Mouse (Mus musculus) intestine, embryonic 14.5 days (tissue): ENCODE data around the gene Eed. TPM values are rescaled to one million over a fixed set of nuclear protein-coding genes. Genes with fewer than 3 reads are reported as not detected.

Experiments
- ATAC-seq: fragments of 200-750 bp; cut with Nextera tagmentation; replicated peaks from 2 replicates; pipeline ENCODE4 v1.8.0; 2017; ENCODE audit warnings: low read depth, moderate number of reproducible peaks, moderate TSS enrichment, moderate library complexity; ENCODE audit not compliant: low FRiP score, low TSS enrichment
- DNase-seq: peaks from one replicate; pipeline ENCODE4 v3.0.0-alpha.2; 2018; ENCODE audit warnings: low spot score
- H3K27ac ChIP-seq: fragments of 300-500 bp; sonication (generic); 2 replicates; pipeline ENCODE4 v1.5.1; 2014; ENCODE audit warnings: low read depth, mild to moderate bottlenecking, control low read depth
- H3K27me3 ChIP-seq: fragments of 300-500 bp; sonication (generic); replicated peaks from 2 replicates; pipeline ENCODE4 v1.6.1; 2014; ENCODE audit warnings: low read length, control low read depth; ENCODE audit not compliant: control insufficient read depth, insufficient read depth
- H3K36me3 ChIP-seq: fragments of 300-500 bp; sonication (generic); 2 replicates; pipeline ENCODE4 v1.6.1; 2014; ENCODE audit warnings: low read length, control low read depth; ENCODE audit not compliant: control insufficient read depth, insufficient read depth
- H3K4me1 ChIP-seq: fragments of 300-500 bp; sonication (generic); replicated peaks from 2 replicates; pipeline ENCODE4 v1.6.1; 2014; ENCODE audit warnings: low read length, control low read depth, mixed read lengths; ENCODE audit not compliant: control insufficient read depth, insufficient read depth
- H3K4me2 ChIP-seq: fragments of 300-500 bp; sonication (generic); 2 replicates; pipeline ENCODE4 v1.6.1; 2014; ENCODE audit warnings: low read length
- H3K4me3 ChIP-seq: fragments of 300-500 bp; sonication (generic); 2 replicates; pipeline ENCODE4 v1.5.1; 2014; ENCODE audit warnings: low read depth, low read length, control low read depth, mixed read lengths
- H3K9ac ChIP-seq: fragments of 300-500 bp; sonication (generic); 2 replicates; pipeline ENCODE4 v1.6.1; 2014; ENCODE audit warnings: mild to moderate bottlenecking, low read length
- H3K9me3 ChIP-seq: fragments of 300-500 bp; sonication (generic); 2 replicates; pipeline ENCODE4 v1.6.1; 2016; ENCODE audit warnings: low read length, control low read depth; ENCODE audit not compliant: control insufficient read depth
- WGBS: fragments of 180-500 bp; shearing (Covaris S2); extraction: QIAGEN DNeasy Blood & Tissue Kit; methylation state at CpG from one replicate; pipeline ENCODE4 v1.1.7; 2014; 5-methylcytosine and 5-hydroxymethylcytosine counted together
- polyA plus RNA-seq: library from polyadenylated mRNA; unstranded; fragments of >200 nt; fragmentation: Nextera tagmentation; extraction: Ambion mirVana; gene quantifications from 2 replicates; pipeline ENCODE4 v1.2.1, GENCODE M21; 2014

Gene Eed
- polyA plus RNA-seq, 1 experiment from 2014 or later, result 71.0 TPM

DNA sequence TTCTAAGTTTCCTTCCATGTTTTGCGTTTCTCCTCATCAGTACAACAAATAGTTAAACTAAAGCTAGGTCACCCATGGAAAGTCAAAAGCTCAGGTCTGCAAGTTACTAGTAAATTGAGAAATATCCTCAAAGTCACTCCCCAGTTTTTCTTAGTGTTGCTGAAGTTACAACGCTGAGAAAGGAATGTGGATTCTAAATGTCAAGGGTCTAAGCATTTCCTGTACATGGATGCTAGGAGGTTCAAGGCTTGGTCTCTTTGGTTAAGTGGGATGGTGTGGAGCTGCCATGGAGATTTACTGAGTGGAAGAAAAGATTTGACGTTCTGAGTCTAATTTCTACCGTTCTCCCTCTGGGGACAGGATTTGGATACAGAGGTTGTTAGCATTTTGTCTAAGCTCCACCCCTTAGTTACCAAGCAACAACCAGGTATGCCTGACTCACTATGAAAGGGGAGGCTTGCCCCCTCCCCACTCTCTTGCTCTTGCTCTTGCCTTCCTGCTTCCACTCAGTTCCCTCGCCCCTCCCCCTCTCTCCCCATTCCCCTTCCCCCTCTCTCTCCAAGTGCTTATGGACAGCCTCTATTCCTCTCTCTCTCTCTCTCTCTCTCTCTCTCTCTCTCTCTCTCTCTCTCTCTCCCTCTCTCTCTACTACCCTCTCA, 36.3 kb upstream of the Eed start:
- Histone ChIP-seq H3K4me3 (no peak overlapping the region), H3K4me2 (no peak overlapping the region), H3K9me3 (no peaks in the 10 kb centered on the region), H3K36me3 (no peaks in the 10 kb centered on the region), H3K27me3 (no peaks in the 10 kb centered on the region), H3K27ac (no peak overlapping the region), H3K4me1 (peaks cover 4% of the 10 kb centered on the region; the same call in 1 of the 2 replicates), H3K9ac (no peak overlapping the region)
- ATAC-seq (no peak), DNase-seq (no peak)
- WGBS, result 27% methylated on average over 5 of the region's 5 CpGs

DNA sequence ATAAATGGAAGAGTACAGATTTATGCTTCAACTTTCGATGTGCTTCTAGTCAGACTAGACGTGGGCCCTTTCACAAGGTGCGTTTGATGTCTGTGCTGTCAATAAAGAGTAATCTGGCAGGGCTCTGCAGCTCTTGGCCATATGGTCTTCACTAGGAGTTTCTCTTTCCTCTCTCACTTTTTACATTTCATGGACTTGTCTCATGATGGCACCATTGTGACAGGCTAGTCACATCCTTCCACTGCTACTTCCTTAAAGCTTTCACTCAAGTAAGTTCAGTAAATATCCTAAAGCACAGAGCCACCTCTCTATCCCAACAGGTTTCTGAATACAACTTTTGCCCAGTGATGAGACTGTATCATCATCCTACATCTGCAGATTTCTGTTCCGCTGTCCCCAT, 35.7 kb upstream of the Eed start:
- Histone ChIP-seq H3K27me3 (no peaks in the 10 kb centered on the region), H3K4me1 (peaks cover 4% of the 10 kb centered on the region; the same call in 1 of the 2 replicates), H3K4me2 (no peak overlapping the region), H3K27ac (no peak overlapping the region), H3K36me3 (no peaks in the 10 kb centered on the region), H3K9ac (no peak overlapping the region), H3K4me3 (no peak overlapping the region), H3K9me3 (no peaks in the 10 kb centered on the region)
- DNase-seq, result no peak
- ATAC-seq, result no peak
- WGBS, result 73% methylated on average over 4 of the region's 4 CpGs

DNA sequence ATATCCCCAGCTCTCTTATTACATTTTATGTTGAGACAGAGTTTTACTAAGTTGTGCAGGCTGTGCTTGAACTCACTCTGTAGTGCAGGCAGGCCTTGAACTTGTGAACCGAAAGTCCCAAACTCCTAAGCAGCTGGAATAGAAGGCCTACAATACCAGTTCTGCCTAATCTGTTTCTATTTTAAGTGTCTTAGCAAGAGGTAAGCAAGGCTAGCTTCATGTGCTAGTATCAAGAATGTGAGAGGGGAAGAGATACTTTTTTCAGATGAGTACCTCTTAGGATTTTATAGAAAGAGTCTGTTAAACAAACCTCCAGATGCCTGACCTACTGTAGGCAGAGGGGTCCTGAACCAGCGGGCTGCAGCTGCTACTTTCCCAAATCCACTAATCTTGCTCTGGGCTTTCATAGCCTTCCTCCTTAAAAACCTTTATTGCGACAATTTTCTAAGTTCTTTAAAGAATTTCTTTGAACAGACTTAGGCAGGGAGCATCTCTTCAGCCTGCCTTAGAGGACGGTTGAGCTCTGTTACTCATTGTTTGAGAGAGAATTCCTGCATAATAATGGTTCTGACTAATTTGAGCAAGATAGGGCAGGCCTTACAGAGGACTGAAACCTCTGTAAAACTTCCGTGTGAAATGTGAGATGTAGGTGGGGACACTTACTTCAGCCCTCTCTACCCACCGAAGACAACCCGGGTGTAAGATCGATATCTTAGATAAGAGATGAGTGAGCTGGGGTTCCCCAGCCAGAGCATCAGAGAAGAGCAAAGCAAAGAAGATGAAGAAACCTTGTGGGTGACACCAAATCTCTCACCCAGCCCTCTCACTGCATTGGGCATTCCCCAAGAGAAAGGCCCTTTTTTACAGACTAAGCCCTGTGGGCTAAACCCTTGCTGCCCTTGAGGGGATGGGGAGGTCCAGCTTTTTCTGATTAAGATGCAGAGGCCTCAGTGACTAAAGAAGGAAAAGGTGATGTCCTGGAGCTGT, 26.2 kb upstream of the Eed start:
- ATAC-seq (no peak), DNase-seq (no peak)
- H3K27me3 ChIP-seq, result no peaks in the 10 kb centered on the region
- H3K36me3 ChIP-seq, result no peaks in the 10 kb centered on the region
- H3K27ac ChIP-seq, result no peak overlapping the region
- no peak overlapping the region for H3K4me2 ChIP-seq
- no peaks in the 10 kb centered on the region for H3K9me3 ChIP-seq
- H3K4me1 ChIP-seq, result no peaks in the 10 kb centered on the region
- no peak overlapping the region for H3K9ac ChIP-seq
- H3K4me3 ChIP-seq, result no peak overlapping the region
- 54% methylated on average over 8 of the region's 8 CpGs for WGBS

DNA sequence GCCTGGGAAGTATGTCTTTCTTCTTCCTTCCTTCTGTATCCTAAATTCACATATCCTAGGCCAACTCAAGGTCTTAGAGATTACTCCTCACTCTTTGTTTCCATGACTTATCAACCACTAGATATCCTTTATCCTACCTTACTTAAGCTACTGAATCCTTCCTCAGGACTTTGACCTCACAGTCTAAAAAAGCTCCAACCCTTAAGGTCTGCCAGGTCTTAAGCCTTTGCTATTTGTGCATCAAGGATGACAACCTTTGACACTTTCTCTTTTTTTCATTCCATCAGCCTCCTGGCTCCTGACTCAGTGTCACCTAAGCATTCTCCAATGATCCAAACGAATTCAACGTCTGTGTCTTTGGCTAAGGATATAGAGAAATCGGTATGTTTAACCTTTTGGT, 24.0 kb upstream of the Eed start:
- Histone ChIP-seq H3K4me2 (no peak overlapping the region), H3K9me3 (no peaks in the 10 kb centered on the region), H3K4me1 (no peaks in the 10 kb centered on the region), H3K36me3 (no peaks in the 10 kb centered on the region), H3K4me3 (no peak overlapping the region), H3K27me3 (no peaks in the 10 kb centered on the region), H3K27ac (no peak overlapping the region), H3K9ac (no peak overlapping the region)
- WGBS, result 94% methylated on average over 3 of the region's 3 CpGs
- ATAC-seq (no peak), DNase-seq (no peak)

DNA sequence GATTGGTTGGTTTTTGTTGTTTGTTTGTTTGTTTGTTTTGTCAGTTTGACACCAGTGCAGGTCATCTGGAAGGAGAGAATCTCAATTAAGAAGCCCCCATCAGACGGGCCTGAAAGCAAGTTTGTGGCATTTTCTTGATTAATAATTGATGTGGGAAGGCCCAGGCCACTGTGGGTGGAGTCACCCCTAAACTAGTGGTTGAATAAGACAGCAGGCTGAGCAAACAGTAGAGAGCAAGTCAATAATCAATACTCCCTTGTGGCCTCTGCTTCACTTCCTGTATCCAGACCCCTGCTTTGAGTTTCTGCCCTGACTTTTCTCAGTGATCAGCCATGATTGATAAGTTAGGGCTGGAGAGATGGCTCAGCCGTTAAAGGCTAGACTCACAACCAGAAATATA, 21.6 kb upstream of the Eed start:
- WGBS, result 57% methylated on average over 2 of the region's 2 CpGs
- Histone ChIP-seq H3K9ac (no peak overlapping the region), H3K4me1 (no peaks in the 10 kb centered on the region), H3K9me3 (no peaks in the 10 kb centered on the region), H3K27me3 (no peaks in the 10 kb centered on the region), H3K27ac (no peak overlapping the region), H3K4me3 (no peak overlapping the region), H3K36me3 (no peaks in the 10 kb centered on the region), H3K4me2 (no peak overlapping the region)
- DNase-seq (no peak), ATAC-seq (no peak)

DNA sequence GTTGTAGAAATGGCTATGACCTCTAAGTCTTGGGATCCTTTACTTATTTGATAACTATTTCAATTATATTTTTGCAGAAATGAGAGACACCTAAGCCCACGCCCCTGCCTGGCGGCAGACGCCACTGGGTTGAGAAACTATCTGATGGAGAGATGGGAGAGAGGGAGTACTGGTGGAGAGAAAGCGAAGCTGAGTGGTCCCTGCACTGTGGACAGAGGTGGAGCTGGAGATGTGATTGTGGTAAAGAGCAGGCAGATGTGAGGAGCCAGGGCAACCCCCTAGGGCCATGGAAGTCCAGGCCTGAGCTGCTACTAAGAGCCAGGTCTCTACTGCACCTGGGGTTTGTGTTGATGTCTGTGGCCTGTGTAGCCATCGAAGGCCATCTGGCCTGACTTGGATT, 18.7 kb upstream of the Eed start:
- 93% methylated on average over 5 of the region's 5 CpGs for WGBS
- Histone ChIP-seq H3K4me2 (no peak overlapping the region), H3K9ac (no peak overlapping the region), H3K27me3 (no peaks in the 10 kb centered on the region), H3K4me1 (no peaks in the 10 kb centered on the region), H3K9me3 (no peaks in the 10 kb centered on the region), H3K27ac (no peak overlapping the region), H3K36me3 (no peaks in the 10 kb centered on the region), H3K4me3 (no peak overlapping the region)
- no peak for DNase-seq
- ATAC-seq, result no peak

DNA sequence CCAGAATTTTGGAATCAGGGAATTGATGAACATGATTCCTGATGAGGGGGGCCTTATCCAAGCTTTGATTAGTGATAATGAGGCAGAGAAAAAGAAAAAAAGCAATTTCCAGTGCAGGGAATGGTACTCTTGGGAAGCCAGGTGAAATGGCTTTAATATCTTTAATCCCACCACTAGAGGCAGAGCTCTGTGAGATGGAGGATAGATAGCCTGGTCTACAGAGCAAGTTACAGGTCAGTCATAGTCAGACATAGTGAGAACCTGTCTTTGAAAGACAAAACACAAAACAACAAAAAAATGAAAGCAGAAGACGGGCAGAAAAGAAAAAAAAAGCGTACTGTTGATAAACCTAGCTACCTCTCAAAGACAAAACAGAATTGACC, 17.8 kb upstream of the Eed start:
- Histone ChIP-seq H3K9ac (no peak overlapping the region), H3K4me2 (no peak overlapping the region), H3K4me3 (no peak overlapping the region), H3K36me3 (no peaks in the 10 kb centered on the region), H3K4me1 (no peaks in the 10 kb centered on the region), H3K27me3 (no peaks in the 10 kb centered on the region), H3K9me3 (no peaks in the 10 kb centered on the region), H3K27ac (no peak overlapping the region)
- ATAC-seq (no peak), DNase-seq (no peak)
- 79% methylated on average over 2 of the region's 2 CpGs for WGBS

DNA sequence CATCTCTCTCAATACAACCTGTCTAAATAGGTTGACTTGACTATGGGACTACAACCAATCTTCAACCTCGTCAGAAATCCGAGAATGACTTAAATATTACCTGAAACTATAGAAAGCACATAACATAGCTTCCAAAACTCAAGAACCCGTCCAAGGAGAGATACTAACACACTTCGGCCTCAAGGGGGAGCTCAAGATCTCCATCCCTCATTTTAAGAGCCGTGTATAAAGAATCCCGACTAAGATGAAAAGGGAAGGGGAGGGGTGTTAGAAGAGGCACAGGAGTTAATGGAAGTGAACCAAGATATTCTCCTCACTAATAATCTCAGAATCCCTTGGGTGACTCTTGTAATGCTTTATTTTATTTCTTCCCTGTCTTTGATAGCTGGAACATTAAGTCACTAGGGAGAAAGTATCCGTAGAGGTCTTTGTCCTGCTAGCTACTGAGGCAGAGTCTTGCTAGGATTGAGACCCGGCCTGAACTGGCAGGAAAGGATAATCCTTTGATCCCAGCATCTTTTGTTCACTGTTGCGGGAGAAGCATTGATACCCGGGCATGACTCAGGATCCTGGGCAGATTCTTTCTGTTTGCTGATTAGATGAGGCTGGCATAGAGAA, 17.3 kb upstream of the Eed start:
- DNase-seq (peak; percentile 62), ATAC-seq (peak; percentile 58; the same call in 1 of the 2 replicates)
- H3K9ac ChIP-seq, result no peak overlapping the region
- H3K4me3 ChIP-seq, result no peak overlapping the region
- H3K27ac ChIP-seq, result no peak overlapping the region
- H3K36me3 ChIP-seq, result no peaks in the 10 kb centered on the region
- H3K9me3 ChIP-seq, result no peaks in the 10 kb centered on the region
- H3K27me3 ChIP-seq, result no peaks in the 10 kb centered on the region
- H3K4me2 ChIP-seq, result no peak overlapping the region
- H3K4me1 ChIP-seq, result no peaks in the 10 kb centered on the region
- WGBS, result 23% methylated on average over 10 of the region's 10 CpGs
